ENCODE assay signal across 23 mouse cellular contexts in genomic region chr13:94567739-94568138, GRCm38 (mm10).
"Had no signal": no experiment of that assay in that cellular context is flagged by ENCODE, and none has a peak within 500 bp of the region (broad histone marks: within the 10 kb centered on the region; RNA-seq: fewer than 3 reads in every experiment).

No protein-coding gene starts in this region.

- H3K27me3 ChIP-seq: liver, embryonic 13.5 days; megakaryocyte, embryonic 14.5 days; stomach, embryonic 15.5 days had no signal

- H3K36me3 ChIP-seq: stomach, embryonic 15.5 days had no signal

- ATAC-seq: lung, postnatal 0 days had no signal

- DNase-seq: kidney, adult 2 months; layer of hippocampus, adult 9-11 months; liver; liver, embryonic 13.5 days; lung, embryonic 14.5 days; midbrain, embryonic 14.5 days; retina, postnatal 1 day; right cerebral cortex, postnatal 25 days; spleen, adult 18-20 months; thymus, adult 2 months; thymus, postnatal 14 days; thymus, postnatal 4 days had no signal

- H3K4me3 ChIP-seq: layer of hippocampus, adult 2 months; limb, embryonic 10.5 days; limb, embryonic 13.5 days; liver, embryonic 13.5 days; megakaryocyte, embryonic 14.5 days; midbrain, embryonic 10.5 days; myocyte; neural tube, embryonic 13.5 days; stomach, embryonic 15.5 days had no signal

- H3K27ac ChIP-seq: kidney, postnatal 0 days; layer of hippocampus, adult 2 months; limb, embryonic 10.5 days; limb, embryonic 13.5 days; liver, embryonic 13.5 days; macrophage; midbrain, embryonic 10.5 days; neural tube, embryonic 13.5 days; stomach, embryonic 15.5 days had no signal

- H3K9ac ChIP-seq: limb, embryonic 13.5 days; liver, embryonic 13.5 days; lung, embryonic 14.5 days; neural tube, embryonic 13.5 days; stomach, embryonic 15.5 days had no signal

- H3K4me1 ChIP-seq: limb, embryonic 13.5 days; megakaryocyte, embryonic 14.5 days; stomach, embryonic 15.5 days had no signal

- H3K9me3 ChIP-seq: limb, embryonic 10.5 days; limb, embryonic 13.5 days; liver, embryonic 13.5 days; megakaryocyte, embryonic 14.5 days; midbrain, embryonic 10.5 days; neural tube, embryonic 13.5 days; stomach, embryonic 15.5 days had no signal

- H3K4me2 ChIP-seq: limb, embryonic 13.5 days; liver, embryonic 13.5 days; lung, embryonic 14.5 days; neural tube, embryonic 13.5 days; stomach, embryonic 15.5 days had no signal
